Mouse (Mus musculus): Measurements from ENCODE around the gene Loxl3. TPM values are rescaled to one million over a fixed set of nuclear protein-coding genes. Genes with fewer than 3 reads are reported as not detected.

Gene Loxl3
- polyA plus RNA-seq (2014; fragmentation: Nextera tagmentation; extraction: Ambion mirVana) = 6.6 and 6.8 TPM in 2 replicates

DNA sequence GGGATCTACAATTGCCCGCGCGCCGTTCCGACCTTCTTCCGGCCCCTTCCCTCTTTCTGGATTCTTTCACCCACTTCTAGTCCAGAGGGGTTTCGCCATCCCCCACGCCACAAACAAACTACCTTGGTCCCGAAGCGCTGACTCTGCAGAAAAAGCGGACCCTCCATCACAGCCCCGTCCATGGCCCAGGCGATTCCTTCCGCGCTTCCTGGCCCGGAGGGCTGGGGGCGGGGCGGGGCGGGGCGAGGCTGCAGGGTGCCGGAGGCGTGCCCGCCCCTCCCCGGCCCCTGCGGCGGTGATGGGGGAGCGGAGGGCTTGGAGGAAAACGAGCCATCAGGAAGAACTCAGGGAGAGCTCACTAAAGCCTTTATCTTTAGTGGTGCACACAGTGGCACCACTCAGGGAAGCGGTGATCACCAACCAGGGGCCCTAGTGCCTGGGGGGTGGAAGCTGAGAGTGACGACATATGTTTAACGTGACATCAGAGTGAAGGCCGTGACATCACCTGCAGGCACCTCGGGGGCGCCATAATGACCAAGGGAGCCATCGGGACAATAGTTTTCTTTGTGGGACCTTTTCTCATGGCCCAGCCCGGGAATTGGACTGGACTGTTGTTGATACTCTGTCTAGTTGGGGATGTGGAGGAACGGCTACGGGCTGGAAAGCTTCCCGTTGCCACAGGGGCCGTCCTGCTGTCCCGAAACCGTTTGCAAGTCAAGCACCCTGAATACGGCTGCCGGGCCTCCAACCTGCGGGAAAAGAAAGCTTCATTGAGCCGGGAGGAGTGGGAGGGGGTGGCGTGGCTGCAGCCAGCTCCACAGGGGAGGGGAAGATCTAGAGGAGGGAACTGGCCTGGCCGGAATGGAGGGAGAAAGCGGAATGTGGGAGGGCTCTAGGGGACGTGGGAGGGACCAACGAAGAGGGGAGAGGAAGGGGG is at the start of gene Loxl3, which contains the start of gene Dok1:
TSS of gene Loxl3 (plus strand) at position 925 of the 937 bp plus-strand sequence.
TSS of gene Dok1 (minus strand) at position 223 of the 937 bp plus-strand sequence.
- Histone ChIP-seq H3K9ac (ENCODE audit: low read length) (peak within 1 kb of the TSS; percentile 55), H3K4me1 (ENCODE audit: control insufficient read depth, insufficient read depth, low read length) (peaks cover 24% of the 10 kb centered on the region), H3K9me3 (ENCODE audit: control insufficient read depth, low read length) (no peaks in the 10 kb centered on the region), H3K36me3 (ENCODE audit: control insufficient read depth, insufficient read depth, low read length) (no peaks in the 10 kb centered on the region), H3K4me3 (ENCODE audit: low read depth, low read length) (peak within 1 kb of the TSS; percentile 52), H3K27ac (ENCODE audit: low read depth, low read length) (peak within 1 kb of the TSS; percentile 20; the same call in 1 of the 2 replicates), H3K4me2 (peak within 1 kb of the TSS; percentile 85), H3K27me3 (ENCODE audit: control insufficient read depth, insufficient read depth, low read length) (peaks cover 32% of the 10 kb centered on the region)
- under 1% methylated on average over 51 of the region's 51 CpGs for WGBS
- DNase-seq (ENCODE audit: low spot score, missing footprints) = peak; percentile 98
- peak; percentile 83 for ATAC-seq (ENCODE audit: low FRiP score)

DNA sequence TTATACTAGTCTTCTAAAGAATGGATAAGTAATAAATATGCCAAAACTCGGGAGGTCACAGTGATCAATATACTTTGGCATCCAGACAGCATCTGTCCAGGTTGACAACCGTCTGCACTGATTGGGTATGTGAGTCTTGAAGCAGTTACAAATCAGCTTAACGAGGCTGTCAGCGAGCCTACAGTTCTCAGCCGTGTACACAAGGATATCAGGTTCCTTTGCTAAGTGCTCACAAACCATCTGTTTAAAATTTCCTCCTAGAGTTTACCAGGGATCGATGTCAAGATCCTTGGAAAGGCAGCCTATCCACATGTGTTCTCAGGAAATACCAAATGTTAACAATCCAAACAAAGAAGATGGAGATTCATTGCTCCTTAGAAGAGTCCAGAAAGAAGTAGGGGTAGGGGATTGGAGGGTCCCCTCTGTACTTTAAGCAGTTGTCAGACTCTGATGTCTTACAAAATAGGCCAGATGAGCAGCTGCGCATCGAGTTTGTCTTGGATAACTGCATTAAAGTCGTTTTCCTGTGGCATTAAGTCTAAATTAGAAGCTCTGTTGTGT is 46.5 kb upstream of the Loxl3 start:
- Histone ChIP-seq H3K4me2 (no peak overlapping the region), H3K9ac (ENCODE audit: low read length) (no peak overlapping the region), H3K27me3 (ENCODE audit: control insufficient read depth, insufficient read depth, low read length) (no peaks in the 10 kb centered on the region), H3K27ac (ENCODE audit: low read depth, low read length) (no peak overlapping the region), H3K36me3 (ENCODE audit: control insufficient read depth, insufficient read depth, low read length) (no peaks in the 10 kb centered on the region), H3K4me3 (ENCODE audit: low read depth, low read length) (no peak overlapping the region), H3K9me3 (ENCODE audit: control insufficient read depth, low read length) (no peaks in the 10 kb centered on the region), H3K4me1 (ENCODE audit: control insufficient read depth, insufficient read depth, low read length) (no peaks in the 10 kb centered on the region)
- no peak for ATAC-seq (ENCODE audit: low FRiP score)
- WGBS = 55% methylated on average over 9 of the region's 9 CpGs
- no peak for DNase-seq (ENCODE audit: low spot score, missing footprints)

- WGBS = 52% methylated on average over 1 of the region's 1 CpGs
- H3K4me3 ChIP-seq (ENCODE audit: low read depth, low read length) = no peak overlapping the region
Observed at GRCm38 (mm10) chr6:82993696-82994095, 40.3 kb upstream of the Loxl3 start.

GRCm38 (mm10) chr6:82994372-82994771 is 39.6 kb upstream of the Loxl3 start:
- Histone ChIP-seq H3K9me3 (ENCODE audit: control insufficient read depth, low read length) (no peaks in the 10 kb centered on the region), H3K27me3 (ENCODE audit: control insufficient read depth, insufficient read depth, low read length) (no peaks in the 10 kb centered on the region), H3K9ac (ENCODE audit: low read length) (no peak overlapping the region), H3K4me1 (ENCODE audit: control insufficient read depth, insufficient read depth, low read length) (0 out of 2 replicates have a peak, but pooled peaks cover 6% of the 10 kb centered on the region), H3K27ac (ENCODE audit: low read depth, low read length) (no peak overlapping the region), H3K4me2 (no peak overlapping the region), H3K4me3 (ENCODE audit: low read depth, low read length) (no peak overlapping the region), H3K36me3 (ENCODE audit: control insufficient read depth, insufficient read depth, low read length) (no peaks in the 10 kb centered on the region)
- ATAC-seq (ENCODE audit: low FRiP score) (no peak), DNase-seq (ENCODE audit: low spot score, missing footprints) (peak; percentile 37)
- 81% methylated on average over 7 of the region's 7 CpGs for WGBS

More at GRCm38 (mm10) chr6:82993696-82994095, 40.3 kb upstream of the Loxl3 start:
- Histone ChIP-seq H3K4me2 (no peak overlapping the region), H3K9me3 (ENCODE audit: control insufficient read depth, low read length) (no peaks in the 10 kb centered on the region), H3K27me3 (ENCODE audit: control insufficient read depth, insufficient read depth, low read length) (no peaks in the 10 kb centered on the region), H3K9ac (ENCODE audit: low read length) (no peak overlapping the region), H3K4me1 (ENCODE audit: control insufficient read depth, insufficient read depth, low read length) (0 out of 2 replicates have a peak, but pooled peaks cover 6% of the 10 kb centered on the region), H3K27ac (ENCODE audit: low read depth, low read length) (no peak overlapping the region), H3K36me3 (ENCODE audit: control insufficient read depth, insufficient read depth, low read length) (no peaks in the 10 kb centered on the region)
- peak; percentile 54 for DNase-seq (ENCODE audit: low spot score, missing footprints)
- no peak for ATAC-seq (ENCODE audit: low FRiP score)

DNA sequence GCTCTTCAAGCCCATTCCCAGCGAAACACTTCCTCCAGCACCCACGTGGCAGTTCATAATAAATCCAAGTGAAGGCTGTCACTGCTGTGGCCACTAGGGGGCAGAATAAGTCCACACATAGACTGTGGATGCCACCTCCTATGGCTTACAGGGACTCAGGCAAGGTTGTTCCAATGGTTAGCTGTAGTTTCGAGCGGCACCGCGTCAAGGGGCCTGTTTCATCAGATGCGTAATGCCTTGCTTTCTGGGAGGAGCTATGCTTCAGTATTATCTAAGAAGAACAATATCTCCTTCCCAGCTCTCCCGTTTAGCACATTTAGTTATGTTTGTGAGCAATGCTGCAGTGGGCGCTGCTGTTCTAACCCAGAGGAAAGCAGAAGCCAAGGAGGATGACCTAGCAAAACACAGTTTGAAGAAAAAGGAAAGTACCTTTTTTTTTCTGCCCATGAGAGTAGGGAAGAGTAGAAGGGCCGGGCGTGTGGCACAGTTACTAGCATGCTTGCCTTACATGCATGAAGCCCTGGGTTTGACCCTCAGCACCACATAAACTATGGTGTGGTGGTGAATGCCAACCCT is 37.1 kb upstream of the Loxl3 start:
- 17% methylated on average over 11 of the region's 11 CpGs for WGBS
- Histone ChIP-seq H3K4me3 (ENCODE audit: low read depth, low read length) (no peak overlapping the region), H3K4me1 (ENCODE audit: control insufficient read depth, insufficient read depth, low read length) (0 out of 2 replicates have a peak, but pooled peaks cover 6% of the 10 kb centered on the region), H3K9me3 (ENCODE audit: control insufficient read depth, low read length) (no peaks in the 10 kb centered on the region), H3K27ac (ENCODE audit: low read depth, low read length) (no peak overlapping the region), H3K36me3 (ENCODE audit: control insufficient read depth, insufficient read depth, low read length) (no peaks in the 10 kb centered on the region), H3K4me2 (peak overlapping the region; percentile 17; the same call in 1 of the 2 replicates), H3K9ac (ENCODE audit: low read length) (no peak overlapping the region), H3K27me3 (ENCODE audit: control insufficient read depth, insufficient read depth, low read length) (no peaks in the 10 kb centered on the region)
- ATAC-seq (ENCODE audit: low FRiP score) (peak; percentile 94), DNase-seq (ENCODE audit: low spot score, missing footprints) (peak; percentile 98)

DNA sequence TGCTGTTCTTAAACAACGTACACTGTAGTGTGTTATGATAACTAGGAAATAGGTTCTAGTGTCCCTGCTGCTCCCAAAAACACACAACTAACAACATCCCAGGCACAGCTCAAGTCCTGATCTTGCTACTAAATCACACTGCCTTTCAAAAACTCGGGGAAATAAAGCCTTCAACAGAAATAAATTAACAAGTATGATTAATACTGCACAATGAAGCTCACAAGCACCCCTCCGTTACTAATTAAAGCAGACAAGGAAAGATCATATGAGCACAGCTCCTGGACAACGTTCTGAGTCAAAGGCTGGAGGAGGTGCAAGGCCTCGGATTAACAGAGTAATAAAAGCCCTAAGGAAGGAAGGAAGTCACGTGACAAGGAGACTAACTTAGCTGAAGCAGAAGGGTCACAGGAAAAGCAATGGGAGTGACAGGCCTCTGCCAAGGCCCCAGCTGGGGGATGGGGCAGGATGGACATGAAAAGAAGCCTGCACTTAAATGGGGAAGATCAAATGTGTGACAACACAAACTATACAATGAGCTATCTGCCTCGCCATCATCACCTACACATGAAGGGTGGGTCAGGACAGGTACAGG is 36.4 kb upstream of the Loxl3 start:
- Histone ChIP-seq H3K4me2 (no peak overlapping the region), H3K27me3 (ENCODE audit: control insufficient read depth, insufficient read depth, low read length) (no peaks in the 10 kb centered on the region), H3K4me1 (ENCODE audit: control insufficient read depth, insufficient read depth, low read length) (0 out of 2 replicates have a peak, but pooled peaks cover 6% of the 10 kb centered on the region), H3K4me3 (ENCODE audit: low read depth, low read length) (no peak overlapping the region), H3K36me3 (ENCODE audit: control insufficient read depth, insufficient read depth, low read length) (no peaks in the 10 kb centered on the region), H3K27ac (ENCODE audit: low read depth, low read length) (no peak overlapping the region), H3K9me3 (ENCODE audit: control insufficient read depth, low read length) (no peaks in the 10 kb centered on the region), H3K9ac (ENCODE audit: low read length) (no peak overlapping the region)
- ATAC-seq (ENCODE audit: low FRiP score) = no peak
- DNase-seq (ENCODE audit: low spot score, missing footprints) = no peak
- WGBS = 54% methylated on average over 7 of the region's 7 CpGs

DNA sequence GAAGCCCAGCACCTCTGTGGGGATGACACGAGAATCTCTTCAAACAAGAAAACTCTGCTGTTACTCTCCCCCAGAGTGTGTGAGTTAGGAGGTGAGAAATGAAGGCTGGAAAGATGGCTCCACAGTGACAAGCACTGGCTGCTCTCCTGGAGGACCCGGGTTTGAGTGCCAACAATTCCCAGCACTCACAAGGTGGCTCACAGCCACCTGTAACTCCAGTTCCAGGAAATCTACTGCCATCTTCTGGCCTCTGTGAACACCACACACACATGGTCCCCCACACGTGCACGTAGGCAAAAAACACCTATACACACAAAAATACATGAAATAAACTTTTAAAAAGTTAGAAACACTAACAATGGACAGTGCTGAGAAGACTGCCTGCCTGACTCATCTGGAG is 35.6 kb upstream of the Loxl3 start:
- Histone ChIP-seq H3K9ac (ENCODE audit: low read length) (no peak overlapping the region), H3K27ac (ENCODE audit: low read depth, low read length) (no peak overlapping the region), H3K4me2 (no peak overlapping the region), H3K9me3 (ENCODE audit: control insufficient read depth, low read length) (no peaks in the 10 kb centered on the region), H3K36me3 (ENCODE audit: control insufficient read depth, insufficient read depth, low read length) (no peaks in the 10 kb centered on the region), H3K27me3 (ENCODE audit: control insufficient read depth, insufficient read depth, low read length) (no peaks in the 10 kb centered on the region), H3K4me3 (ENCODE audit: low read depth, low read length) (no peak overlapping the region), H3K4me1 (ENCODE audit: control insufficient read depth, insufficient read depth, low read length) (0 out of 2 replicates have a peak, but pooled peaks cover 6% of the 10 kb centered on the region)
- 63% methylated on average over 4 of the region's 4 CpGs for WGBS
- ATAC-seq (ENCODE audit: low FRiP score) = no peak
- DNase-seq (ENCODE audit: low spot score, missing footprints) = no peak

- Histone ChIP-seq H3K9ac (ENCODE audit: low read length) (no peak overlapping the region), H3K4me2 (no peak overlapping the region), H3K9me3 (ENCODE audit: control insufficient read depth, low read length) (no peaks in the 10 kb centered on the region), H3K4me1 (ENCODE audit: control insufficient read depth, insufficient read depth, low read length) (0 out of 2 replicates have a peak, but pooled peaks cover 6% of the 10 kb centered on the region), H3K27me3 (ENCODE audit: control insufficient read depth, insufficient read depth, low read length) (no peaks in the 10 kb centered on the region), H3K4me3 (ENCODE audit: low read depth, low read length) (no peak overlapping the region), H3K36me3 (ENCODE audit: control insufficient read depth, insufficient read depth, low read length) (no peaks in the 10 kb centered on the region), H3K27ac (ENCODE audit: low read depth, low read length) (no peak overlapping the region)
- WGBS = 77% methylated on average over 8 of the region's 8 CpGs
- DNase-seq (ENCODE audit: low spot score, missing footprints) (no peak), ATAC-seq (ENCODE audit: low FRiP score) (no peak)
Observed at GRCm38 (mm10) chr6:82999986-83000385, 34.0 kb upstream of the Loxl3 start.
